Mouse (Mus musculus) erythroblast, adult 5-6 weeks (primary cell): ENCODE results near the gene Pafah1b3. TPM values are rescaled to one million over a fixed set of nuclear protein-coding genes. Genes with fewer than 3 reads are reported as not detected.

Source experiments
- ATAC-seq: replicated peaks from 2 replicates; pipeline ENCODE4 v1.8.0; 2016; ENCODE audit warnings: moderate number of reproducible peaks, mild to moderate bottlenecking, moderate TSS enrichment, inconsistent platforms; ENCODE audit not compliant: poor library complexity, low FRiP score, severe bottlenecking
- total RNA-seq, 2 experiments: library from RNA; stranded (forward) in 1 of 2; stranded (reverse) in 1 of 2; fragments of 150-400 nt in 1 of 2; fragments of 200-764, 138-1000 nt in 1 of 2; gene quantifications; 2 replicates each; pipeline versions ENCODE4 v1.2.3 to v1.2.4; 2015 to 2017; ENCODE audit warnings: low replicate concordance in 2 of 2

Gene Pafah1b3
- total RNA-seq, 2 experiments from 2014 or later, result 1.9 TPM; not detected in 1

GRCm38 (mm10) chr7:25248018-25248647 lies 49.7 kb downstream of the Pafah1b3 start:
- no peak for ATAC-seq

- no peak for ATAC-seq
Measured at GRCm38 (mm10) chr7:25247498-25247897, 50.3 kb downstream of the Pafah1b3 start.

- ATAC-seq, result no peak
Measured at GRCm38 (mm10) chr7:25246759-25247137, 51.0 kb downstream of the Pafah1b3 start.

- ATAC-seq, result no peak
Measured at GRCm38 (mm10) chr7:25246079-25246758, 51.6 kb downstream of the Pafah1b3 start.

Other genes with a start within 250 kb of the Pafah1b3 start
- gene Grik5, start 225.6 kb downstream of the Pafah1b3 start, total RNA-seq (2015; ENCODE audit: low replicate concordance), result 4.0 and 8.1 TPM in 2 replicates
- gene Grik5, start 225.6 kb downstream of the Pafah1b3 start, total RNA-seq (2017; ENCODE audit: low replicate concordance), result 6.6 and 14.4 TPM in 2 replicates
- gene Zfp574, start 225.4 kb downstream of the Pafah1b3 start, total RNA-seq (2015; ENCODE audit: low replicate concordance), result 1.9 and 2.7 TPM in 2 replicates
- 2.0 and 2.1 TPM in 2 replicates for gene Zfp574, start 225.4 kb downstream of the Pafah1b3 start, total RNA-seq (2017; ENCODE audit: low replicate concordance)
- gene Pou2f2, start 118.3 kb downstream of the Pafah1b3 start, total RNA-seq (2015; ENCODE audit: low replicate concordance), result 3.1 and 4.8 TPM in 2 replicates
- gene Pou2f2, start 118.3 kb downstream of the Pafah1b3 start, total RNA-seq (2017; ENCODE audit: low replicate concordance), result 0.56 and 1.2 TPM in 2 replicates
- gene Dedd2, start 77.4 kb downstream of the Pafah1b3 start, total RNA-seq (2015; ENCODE audit: low replicate concordance), result 53.8 and 59.1 TPM in 2 replicates
- 164 and 194 TPM in 2 replicates for gene Dedd2, start 77.4 kb downstream of the Pafah1b3 start, total RNA-seq (2017; ENCODE audit: low replicate concordance)
- gene Zfp526, start 76.6 kb downstream of the Pafah1b3 start, total RNA-seq (2015; ENCODE audit: low replicate concordance), result 25.4 and 27.4 TPM in 2 replicates
- 33.7 and 37.7 TPM in 2 replicates for gene Zfp526, start 76.6 kb downstream of the Pafah1b3 start, total RNA-seq (2017; ENCODE audit: low replicate concordance)
- gene Gsk3a, start 60.1 kb downstream of the Pafah1b3 start, total RNA-seq (2015; ENCODE audit: low replicate concordance), result 35.2 and 39.5 TPM in 2 replicates
- gene Gsk3a, start 60.1 kb downstream of the Pafah1b3 start, total RNA-seq (2017; ENCODE audit: low replicate concordance), result 24.2 and 29.0 TPM in 2 replicates
- gene Erf, start 47.2 kb downstream of the Pafah1b3 start, total RNA-seq (2015; ENCODE audit: low replicate concordance), result 3.3 and 3.6 TPM in 2 replicates
- 2.4 and 2.6 TPM in 2 replicates for gene Erf, start 47.2 kb downstream of the Pafah1b3 start, total RNA-seq (2017; ENCODE audit: low replicate concordance)
- gene Cic, start 30.3 kb downstream of the Pafah1b3 start, total RNA-seq (2015; ENCODE audit: low replicate concordance), result 60.2 and 77.4 TPM in 2 replicates
- gene Cic, start 30.3 kb downstream of the Pafah1b3 start, total RNA-seq (2017; ENCODE audit: low replicate concordance), result 15.3 and 26.6 TPM in 2 replicates
- not detected in 2 replicates for gene Prr19, start 3.4 kb upstream of the Pafah1b3 start, total RNA-seq (2015; ENCODE audit: low replicate concordance)
- not detected in 2 replicates for gene Prr19, start 3.4 kb upstream of the Pafah1b3 start, total RNA-seq (2017; ENCODE audit: low replicate concordance)
- not detected in 2 replicates for gene Tmem145, start 8.1 kb upstream of the Pafah1b3 start, total RNA-seq (2015; ENCODE audit: low replicate concordance)
- gene Tmem145, start 8.1 kb upstream of the Pafah1b3 start, total RNA-seq (2017; ENCODE audit: low replicate concordance), result not detected in 2 replicates
- 0.19 and 0.42 TPM in 2 replicates for gene Megf8, start 19.2 kb upstream of the Pafah1b3 start, total RNA-seq (2015; ENCODE audit: low replicate concordance)
- gene Megf8, start 19.2 kb upstream of the Pafah1b3 start, total RNA-seq (2017; ENCODE audit: low replicate concordance), result 0.14 TPM in 1 of 2 replicates, not detected in the other
- not detected in 2 replicates for gene Cnfn, start 71.7 kb upstream of the Pafah1b3 start, total RNA-seq (2015; ENCODE audit: low replicate concordance)
- gene Cnfn, start 71.7 kb upstream of the Pafah1b3 start, total RNA-seq (2017; ENCODE audit: low replicate concordance), result not detected in 2 replicates
- 2.5 and 11.3 TPM in 2 replicates for gene Lipe, start 100.7 kb upstream of the Pafah1b3 start, total RNA-seq (2015; ENCODE audit: low replicate concordance)
- 4.5 and 6.7 TPM in 2 replicates for gene Lipe, start 100.7 kb upstream of the Pafah1b3 start, total RNA-seq (2017; ENCODE audit: low replicate concordance)
- not detected in 2 replicates for gene Cxcl17, start 114.9 kb upstream of the Pafah1b3 start, total RNA-seq (2015; ENCODE audit: low replicate concordance)
- gene Cxcl17, start 114.9 kb upstream of the Pafah1b3 start, total RNA-seq (2017; ENCODE audit: low replicate concordance), result not detected in 2 replicates
- 72.6 and 100 TPM in 2 replicates for gene Ceacam1, start 179.6 kb upstream of the Pafah1b3 start, total RNA-seq (2015; ENCODE audit: low replicate concordance)
- gene Ceacam1, start 179.6 kb upstream of the Pafah1b3 start, total RNA-seq (2017; ENCODE audit: low replicate concordance), result 14.9 and 27.1 TPM in 2 replicates
- gene Ceacam2, start 241.9 kb upstream of the Pafah1b3 start, total RNA-seq (2015; ENCODE audit: low replicate concordance), result 0.38 TPM in 1 of 2 replicates, not detected in the other
- gene Ceacam2, start 241.9 kb upstream of the Pafah1b3 start, total RNA-seq (2017; ENCODE audit: low replicate concordance), result not detected in 2 replicates